Comparison of ENCODE assay signal across 16 mouse cellular contexts in genomic region chr1:167391241-167391640, GRCm38 (mm10). TPM values are rescaled to one million over a fixed set of nuclear protein-coding genes. Genes with fewer than 3 reads are reported as not detected.
DNase-seq lines count a peak whose midpoint lies in the region; ATAC-seq lines count a peak whose summit lies in the region.
"Had no signal": no experiment of that assay in that cellular context is flagged by ENCODE, and none has a peak within 500 bp of the region (broad histone marks: within the 10 kb centered on the region; RNA-seq: fewer than 3 reads in every experiment).

No protein-coding gene starts in this region.

- 75% methylated on average over 6 of the region's 6 CpGs for WGBS in heart, embryonic 10.5 days
- WGBS in midbrain, embryonic 12.5 days = 79% methylated on average over 6 of the region's 6 CpGs
- 78% methylated on average over 6 of the region's 6 CpGs for WGBS in midbrain, embryonic 15.5 days
- 64% methylated on average over 6 of the region's 6 CpGs for WGBS in liver, embryonic 16.5 days (ENCODE audit: insufficient replicate concordance)
- 73% methylated on average over 6 of the region's 6 CpGs for WGBS in forebrain, embryonic 14.5 days

- H3K36me3 ChIP-seq in heart, embryonic 10.5 days = no peaks in the 10 kb centered on the region
- no peaks in the 10 kb centered on the region for H3K36me3 ChIP-seq in midbrain, embryonic 12.5 days
- no peaks in the 10 kb centered on the region for H3K36me3 ChIP-seq in midbrain, embryonic 15.5 days (replicated peaks)
- H3K36me3 ChIP-seq in liver, embryonic 16.5 days (ENCODE audit: control insufficient read depth, insufficient read depth) = peaks cover 12% of the 10 kb centered on the region; the same call in 1 of the 2 replicates
- no peaks in the 10 kb centered on the region for H3K36me3 ChIP-seq in forebrain, embryonic 14.5 days (ENCODE audit: control insufficient read depth, insufficient read depth, low read length)
- H3K36me3 ChIP-seq: forebrain, embryonic 10.5 days; heart, embryonic 15.5 days had no signal

- intact Hi-C loops in heart, postnatal 25 days (cut with DNase I) = no loop called here

- no peak overlapping the region for H3K4me2 ChIP-seq in midbrain, embryonic 12.5 days (replicated peaks)
- no peak overlapping the region for H3K4me2 ChIP-seq in midbrain, embryonic 15.5 days
- peak overlapping the region; percentile 69 for H3K4me2 ChIP-seq in liver, embryonic 16.5 days (ENCODE audit: low read depth, low read length)
- no peak overlapping the region for H3K4me2 ChIP-seq in forebrain, embryonic 14.5 days (ENCODE audit: low read length)

- H3K27me3 ChIP-seq in heart, embryonic 10.5 days (ENCODE audit: insufficient read depth, poor library complexity, severe bottlenecking) = peaks cover 8% of the 10 kb centered on the region; the same call in 1 of the 2 replicates
- peaks cover 26% of the 10 kb centered on the region for H3K27me3 ChIP-seq in midbrain, embryonic 12.5 days
- H3K27me3 ChIP-seq in midbrain, embryonic 15.5 days (replicated peaks) = peaks cover 9% of the 10 kb centered on the region; the same call in 1 of the 2 replicates
- peaks cover under 1% of the 10 kb centered on the region; the same call in 1 of the 2 replicates for H3K27me3 ChIP-seq in liver, embryonic 16.5 days (ENCODE audit: control insufficient read depth, insufficient read depth, low read depth, low read length)
- no peaks in the 10 kb centered on the region for H3K27me3 ChIP-seq in forebrain, embryonic 14.5 days (replicated peaks; ENCODE audit: control insufficient read depth, insufficient read depth, low read length)
- H3K27me3 ChIP-seq: heart, embryonic 15.5 days had no signal

- no peak for ATAC-seq in midbrain, embryonic 12.5 days (ENCODE audit: low FRiP score, low read depth)
- ATAC-seq in midbrain, embryonic 15.5 days (replicated peaks) = no peak
- ATAC-seq in liver, embryonic 16.5 days (ENCODE audit: low read depth) = no peak
- no peak for ATAC-seq in forebrain, embryonic 14.5 days

- H3K9ac ChIP-seq in midbrain, embryonic 12.5 days (replicated peaks) = 0 out of 2 replicates have a peak overlapping the region, but pooled peaks have one; percentile 1
- H3K9ac ChIP-seq in midbrain, embryonic 15.5 days = no peak overlapping the region
- peak overlapping the region; percentile 61 for H3K9ac ChIP-seq in liver, embryonic 16.5 days (ENCODE audit: low read depth, low read length)
- H3K9ac ChIP-seq in forebrain, embryonic 14.5 days (ENCODE audit: low read length) = no peak overlapping the region

- H3K4me3 ChIP-seq in heart, embryonic 10.5 days = peak overlapping the region; percentile 13; the same call in 1 of the 2 replicates
- no peak overlapping the region for H3K4me3 ChIP-seq in midbrain, embryonic 12.5 days
- H3K4me3 ChIP-seq in midbrain, embryonic 15.5 days = no peak overlapping the region
- H3K4me3 ChIP-seq in liver, embryonic 16.5 days (ENCODE audit: low read depth, low read length) = peak overlapping the region; percentile 51
- H3K4me3 ChIP-seq in forebrain, embryonic 14.5 days (ENCODE audit: low read depth, low read length) = no peak overlapping the region

- H3K27ac ChIP-seq in heart, embryonic 10.5 days = peak overlapping the region; percentile 71
- no peak overlapping the region for H3K27ac ChIP-seq in midbrain, embryonic 12.5 days (replicated peaks)
- H3K27ac ChIP-seq in midbrain, embryonic 15.5 days = no peak overlapping the region
- peak overlapping the region; percentile 68 for H3K27ac ChIP-seq in liver, embryonic 16.5 days (ENCODE audit: low read length)
- H3K27ac ChIP-seq in forebrain, embryonic 14.5 days (ENCODE audit: low read depth, low read length) = no peak overlapping the region

- no peak for DNase-seq in heart, embryonic 10.5 days (ENCODE audit: low spot score)
- DNase-seq in heart, postnatal 25 days (ENCODE audit: low spot score) = no peak
- no peak for DNase-seq in spleen, postnatal 36 days (ENCODE audit: low spot score in 2 of 2)
- DNase-seq in forebrain, embryonic 14.5 days (ENCODE audit: low spot score) = no peak
- DNase-seq: B cell, adult 2 months; cerebellum, postnatal 14 days; kidney, postnatal 36 days; layer of hippocampus, postnatal 36 days; lung, postnatal 10 days; right cerebral cortex, postnatal 25 days; thymus, postnatal 4 days had no signal

- no peaks in the 10 kb centered on the region for H3K9me3 ChIP-seq in heart, embryonic 10.5 days
- no peaks in the 10 kb centered on the region for H3K9me3 ChIP-seq in midbrain, embryonic 12.5 days
- H3K9me3 ChIP-seq in midbrain, embryonic 15.5 days = no peaks in the 10 kb centered on the region
- no peaks in the 10 kb centered on the region for H3K9me3 ChIP-seq in liver, embryonic 16.5 days (replicated peaks; ENCODE audit: control insufficient read depth, low read length)
- no peaks in the 10 kb centered on the region for H3K9me3 ChIP-seq in forebrain, embryonic 14.5 days (replicated peaks; ENCODE audit: control insufficient read depth, low read length)
- H3K9me3 ChIP-seq: forebrain, embryonic 10.5 days; heart, embryonic 15.5 days had no signal

- H3K4me1 ChIP-seq in heart, embryonic 10.5 days = peaks cover 10% of the 10 kb centered on the region
- H3K4me1 ChIP-seq in midbrain, embryonic 12.5 days = peaks cover 9% of the 10 kb centered on the region
- H3K4me1 ChIP-seq in midbrain, embryonic 15.5 days = peaks cover 19% of the 10 kb centered on the region
- peaks cover 66% of the 10 kb centered on the region for H3K4me1 ChIP-seq in liver, embryonic 16.5 days (ENCODE audit: control insufficient read depth, low read depth, low read length)
- H3K4me1 ChIP-seq in forebrain, embryonic 14.5 days (ENCODE audit: control insufficient read depth, insufficient read depth, low read length) = peaks cover 6% of the 10 kb centered on the region

RNA-seq across cellular contexts. Expression of gene Mgst3, which starts 2.4 kb away (rescaled TPM):
- polyA plus RNA-seq in heart, embryonic 10.5 days (2016; fragmentation: Nextera tagmentation; extraction: Ambion mirVana) = 111 and 149 TPM in 2 replicates
- 100 to 1,000 TPM; 284 to 285 TPM for total RNA-seq in heart, postnatal 25 days (2021)
- polyA plus RNA-seq in midbrain, embryonic 12.5 days (2016; fragmentation: Nextera tagmentation; extraction: Ambion mirVana) = 47.3 and 48.8 TPM in 2 replicates
- polyA plus RNA-seq in midbrain, embryonic 15.5 days (2015; fragmentation: Nextera tagmentation; extraction: Ambion mirVana) = 138 and 142 TPM in 2 replicates
- 316 and 338 TPM in 2 replicates for polyA plus RNA-seq in liver, embryonic 16.5 days (2015; fragmentation: Nextera tagmentation; extraction: Ambion mirVana)
- 128 and 138 TPM in 2 replicates for polyA plus RNA-seq in forebrain, embryonic 14.5 days (2014; fragmentation: Nextera tagmentation; extraction: Ambion mirVana)

RNA-seq across cellular contexts. Expression of gene Aldh9a1, which starts 41.5 kb away (rescaled TPM):
- 44.4 and 59.4 TPM in 2 replicates for polyA plus RNA-seq in heart, embryonic 10.5 days (2016; fragmentation: Nextera tagmentation; extraction: Ambion mirVana)
- 10 to 100 TPM; 21.4 to 23.6 TPM for total RNA-seq in heart, postnatal 25 days (2021)
- polyA plus RNA-seq in midbrain, embryonic 12.5 days (2016; fragmentation: Nextera tagmentation; extraction: Ambion mirVana) = 31.4 and 35.4 TPM in 2 replicates
- 33.4 and 37.1 TPM in 2 replicates for polyA plus RNA-seq in midbrain, embryonic 15.5 days (2015; fragmentation: Nextera tagmentation; extraction: Ambion mirVana)
- 74.4 and 75.8 TPM in 2 replicates for polyA plus RNA-seq in liver, embryonic 16.5 days (2015; fragmentation: Nextera tagmentation; extraction: Ambion mirVana)
- polyA plus RNA-seq in forebrain, embryonic 14.5 days (2014; fragmentation: Nextera tagmentation; extraction: Ambion mirVana) = 20.9 and 21.2 TPM in 2 replicates

Comparison
In these comparisons a context has a peak if more than half of its experiments do, and no peak if none do; other contexts are left out.
1. H3K9ac ChIP-seq: peak in midbrain, embryonic 12.5 days (single experiment) and liver, embryonic 16.5 days (single experiment); none in midbrain, embryonic 15.5 days (single experiment) and forebrain, embryonic 14.5 days (single experiment).
2. H3K27ac ChIP-seq: peak in heart, embryonic 10.5 days (single experiment) and liver, embryonic 16.5 days (single experiment); none in midbrain, embryonic 12.5 days (single experiment), midbrain, embryonic 15.5 days (single experiment) and forebrain, embryonic 14.5 days (single experiment).
3. H3K4me3 ChIP-seq: peak in heart, embryonic 10.5 days (single experiment) and liver, embryonic 16.5 days (single experiment); none in midbrain, embryonic 12.5 days (single experiment), midbrain, embryonic 15.5 days (single experiment) and forebrain, embryonic 14.5 days (single experiment).